Mouse (Mus musculus): ENCODE data around the gene Prkce.

GRCm38 (mm10) chr17:86572136-86572535 is 404.6 kb downstream of the Prkce start:
- TF ChIP-seq CTCF (IDR thresholded peaks at IDR 0.05; ENCODE audit: low read depth, low read length) (no peak), GATA1 (IDR thresholded peaks at IDR 0.05; ENCODE audit: borderline replicate concordance, low read length) (no peak), POLR2AphosphoS5 (IDR thresholded peaks at IDR 0.05; ENCODE audit: insufficient replicate concordance, low read depth, low read length) (no peak), TAL1 (conservative IDR thresholded peaks at IDR 0.05; ENCODE audit: low read depth, low read length) (no peak), GATA2 (IDR thresholded peaks at IDR 0.05; ENCODE audit: borderline replicate concordance, low read depth, low read length) (no peak)

Data from G1E (cell line).